Mouse (Mus musculus) cerebellum, adult 9-11 months (tissue): ENCODE data around the gene Map2k1.
"Not testable (repeated sequence)": the region's sequence is repeated elsewhere in the genome, so short reads cannot be mapped to it uniquely, and the experiment has no call there.

Experiments
- DNase-seq: peaks from one replicate; pipeline ENCODE4 v3.0.0; 2022

Map2k1 gene

DNA sequence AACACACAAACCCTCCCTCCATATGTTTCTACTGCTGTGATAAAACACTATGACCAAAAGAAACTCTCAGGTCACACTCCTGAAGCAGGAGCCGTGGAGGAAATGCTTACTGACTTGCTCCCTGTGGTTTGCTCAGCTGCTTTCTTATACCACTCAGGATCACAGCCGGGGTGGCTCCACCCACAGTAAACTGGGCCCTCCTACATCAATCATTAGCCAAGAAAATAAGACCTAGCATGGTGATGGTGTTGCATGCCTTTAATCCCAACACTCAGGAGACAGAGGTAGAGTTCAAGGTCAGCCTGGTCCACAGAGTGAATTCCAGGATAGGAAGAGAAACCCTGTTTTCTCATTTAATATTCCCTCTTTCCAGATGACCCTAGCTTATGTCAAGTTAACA, 53.5 kb downstream of the Map2k1 start:
- no peak for DNase-seq

DNA sequence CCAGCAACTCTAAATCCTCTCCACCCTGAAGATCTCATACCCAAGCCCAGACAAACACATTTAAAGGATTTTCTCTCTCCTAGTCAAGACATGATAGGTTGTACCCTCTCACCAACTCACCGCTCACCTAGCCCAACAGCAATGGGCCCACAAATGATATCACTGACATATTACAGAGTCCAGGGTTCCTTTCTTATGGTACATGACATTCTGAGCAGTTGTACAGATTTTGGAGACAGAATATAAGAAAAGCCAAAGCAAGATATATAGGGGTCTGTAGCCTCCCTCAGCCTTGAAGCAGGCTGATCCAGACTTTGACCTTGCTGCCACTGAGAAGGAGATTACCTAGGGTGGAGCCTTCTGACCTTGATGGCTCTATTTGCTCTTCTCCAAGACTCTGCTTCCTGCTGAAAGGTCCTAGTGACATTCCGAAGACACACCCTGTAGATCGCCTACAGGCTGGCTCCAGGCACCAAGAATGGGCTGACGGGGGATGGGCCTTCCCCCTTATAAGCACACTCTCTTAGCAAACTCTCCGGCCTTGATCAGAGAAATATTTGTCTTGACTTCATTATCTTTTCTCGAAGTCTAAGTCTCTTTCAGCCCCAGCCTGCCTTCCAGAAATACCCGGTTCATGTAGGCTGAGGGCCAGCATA, 54.5 kb downstream of the Map2k1 start:
- DNase-seq = not testable (repeated sequence)

DNA sequence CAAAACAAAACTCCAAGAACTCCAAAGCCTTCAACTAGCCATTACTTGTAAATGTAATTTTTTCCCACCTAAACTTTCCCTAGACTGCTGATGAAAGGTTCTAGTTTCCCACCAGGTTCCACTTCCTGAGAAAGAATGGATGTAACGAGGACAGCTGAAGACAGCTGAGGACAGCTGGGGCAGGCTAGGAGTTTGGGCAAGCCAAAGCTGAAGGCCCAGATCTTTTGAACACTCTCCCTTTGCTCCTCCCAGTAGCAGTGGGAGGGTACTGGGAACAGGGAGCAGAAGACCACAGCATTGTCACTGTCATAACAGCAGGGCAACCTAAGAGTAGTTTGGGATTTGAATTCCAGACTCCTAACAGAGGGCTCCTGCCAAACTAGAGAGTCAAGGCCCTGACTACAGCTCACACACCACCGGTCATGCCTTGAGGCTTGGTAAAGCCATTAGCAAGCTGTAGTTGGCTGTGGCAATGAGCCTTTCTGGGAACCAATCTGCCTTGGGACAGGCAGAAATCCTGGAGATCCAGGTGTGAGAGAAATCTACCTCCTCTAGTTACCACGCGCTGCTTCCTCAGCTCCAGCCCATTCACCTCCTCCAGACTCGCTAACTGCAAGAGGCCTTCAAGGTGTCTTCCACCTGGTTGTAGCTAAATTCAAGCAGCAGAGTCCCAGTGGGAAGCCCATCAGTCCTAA, 55.2 kb downstream of the Map2k1 start:
- no peak for DNase-seq

DNA sequence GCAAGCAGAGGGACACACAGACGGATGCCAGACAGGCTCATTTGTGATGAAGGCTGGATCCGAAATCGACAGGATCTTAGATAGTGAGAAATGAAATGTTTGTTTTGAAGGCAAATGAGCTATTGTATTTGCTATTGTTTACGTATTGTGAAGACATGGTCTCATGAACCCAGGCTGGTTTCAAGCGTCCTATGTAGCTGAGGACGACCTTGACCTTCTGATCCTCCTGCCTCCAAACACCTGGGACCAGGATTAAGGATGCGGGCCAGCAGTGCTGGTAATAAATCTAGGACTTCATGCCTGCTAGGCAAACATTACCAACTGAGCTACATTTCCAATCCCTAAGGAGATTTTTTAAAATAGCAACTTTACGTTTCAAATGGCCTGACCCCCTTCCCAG, 55.9 kb downstream of the Map2k1 start:
- DNase-seq = no peak

DNA sequence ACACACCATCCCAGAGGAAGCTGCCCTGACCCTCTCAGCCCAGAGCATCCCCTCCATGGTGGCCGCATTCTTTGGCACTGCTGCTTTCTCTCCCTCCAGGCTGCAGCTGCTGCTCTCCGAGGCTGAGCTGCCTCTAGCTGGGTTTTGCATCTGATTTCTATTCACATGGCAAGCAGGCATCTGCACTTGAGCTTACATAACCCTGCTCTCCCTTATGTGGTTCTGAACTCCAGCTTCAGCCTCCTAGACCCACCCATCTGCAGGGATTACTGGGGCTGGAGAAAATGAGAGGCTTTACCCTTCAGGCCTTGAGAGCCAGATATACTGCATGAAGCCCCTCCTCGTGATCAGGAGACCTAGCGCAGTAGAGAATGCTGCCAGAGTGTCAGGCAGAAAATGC, 57.9 kb downstream of the Map2k1 start:
- no peak for DNase-seq

DNA sequence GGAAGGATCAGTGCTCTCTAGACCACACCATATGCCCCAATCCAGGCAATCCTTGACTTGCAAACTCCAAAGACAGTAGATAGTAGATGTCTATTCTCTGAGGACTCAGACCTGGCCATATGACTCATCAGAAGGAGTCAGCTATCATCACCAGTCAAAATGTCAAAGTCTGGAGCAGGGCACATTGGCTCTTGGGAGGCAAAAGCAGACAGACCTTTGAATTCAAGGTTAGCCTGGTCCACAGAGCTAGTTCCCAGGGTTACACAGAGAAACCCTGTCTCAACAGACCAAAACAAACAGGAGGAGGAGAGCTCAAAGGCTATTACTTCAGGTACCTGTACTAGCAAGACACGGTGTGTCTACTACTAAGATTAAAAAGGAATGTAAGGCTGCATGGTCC, 59.6 kb downstream of the Map2k1 start:
- no peak for DNase-seq

DNA sequence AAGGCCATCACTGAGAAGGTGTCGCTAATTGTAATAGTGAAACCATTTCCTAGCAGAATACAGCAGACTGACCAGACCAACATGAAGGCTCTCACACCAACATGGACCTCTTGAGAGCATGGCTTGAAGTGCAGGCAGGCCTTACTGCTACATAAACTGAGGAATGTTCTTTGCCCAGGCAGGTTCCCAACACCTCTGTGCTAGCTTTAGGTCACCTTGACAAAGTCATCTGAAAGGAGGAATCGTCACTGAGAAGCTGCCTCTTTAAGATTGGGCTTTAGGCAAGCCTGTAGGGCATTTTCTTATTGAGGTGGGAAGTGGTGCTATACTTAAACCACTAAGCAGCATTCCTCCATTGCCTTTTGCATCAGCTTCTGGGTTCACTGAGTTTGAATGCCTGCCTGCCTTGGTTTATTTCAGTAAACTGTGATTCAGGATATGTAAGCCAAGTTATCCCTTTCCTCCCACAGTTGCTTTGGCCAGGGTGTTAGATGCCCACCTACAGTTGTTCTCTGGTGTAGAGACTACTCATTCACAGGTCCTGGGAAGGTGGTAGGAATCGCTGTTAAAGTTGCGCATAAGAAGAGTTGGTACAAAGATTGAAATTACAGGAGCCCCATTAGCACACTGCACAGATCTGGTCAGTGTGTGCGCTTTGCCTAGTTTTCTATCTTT, 69.1 kb downstream of the Map2k1 start:
- DNase-seq = no peak

DNA sequence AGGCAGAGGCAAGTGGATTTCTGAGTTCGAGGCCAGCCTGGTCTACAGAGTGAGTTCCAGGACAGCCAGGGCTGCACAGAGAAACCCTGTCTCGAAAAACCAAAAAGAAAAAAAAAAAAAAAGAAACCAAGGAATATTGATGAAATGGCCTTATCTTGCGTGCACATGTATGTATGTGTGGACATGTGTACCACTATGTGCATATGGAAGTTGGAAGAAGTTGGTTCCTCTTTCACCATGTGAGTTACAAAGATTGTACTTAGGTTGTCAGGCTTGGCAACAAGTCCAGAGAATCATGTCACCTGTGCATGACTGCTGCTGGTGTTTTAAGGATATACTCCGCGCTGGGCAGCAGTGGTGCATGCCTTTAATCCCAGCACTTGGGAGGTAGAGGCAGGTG, 70.1 kb downstream of the Map2k1 start:
- DNase-seq = not testable (repeated sequence)

DNA sequence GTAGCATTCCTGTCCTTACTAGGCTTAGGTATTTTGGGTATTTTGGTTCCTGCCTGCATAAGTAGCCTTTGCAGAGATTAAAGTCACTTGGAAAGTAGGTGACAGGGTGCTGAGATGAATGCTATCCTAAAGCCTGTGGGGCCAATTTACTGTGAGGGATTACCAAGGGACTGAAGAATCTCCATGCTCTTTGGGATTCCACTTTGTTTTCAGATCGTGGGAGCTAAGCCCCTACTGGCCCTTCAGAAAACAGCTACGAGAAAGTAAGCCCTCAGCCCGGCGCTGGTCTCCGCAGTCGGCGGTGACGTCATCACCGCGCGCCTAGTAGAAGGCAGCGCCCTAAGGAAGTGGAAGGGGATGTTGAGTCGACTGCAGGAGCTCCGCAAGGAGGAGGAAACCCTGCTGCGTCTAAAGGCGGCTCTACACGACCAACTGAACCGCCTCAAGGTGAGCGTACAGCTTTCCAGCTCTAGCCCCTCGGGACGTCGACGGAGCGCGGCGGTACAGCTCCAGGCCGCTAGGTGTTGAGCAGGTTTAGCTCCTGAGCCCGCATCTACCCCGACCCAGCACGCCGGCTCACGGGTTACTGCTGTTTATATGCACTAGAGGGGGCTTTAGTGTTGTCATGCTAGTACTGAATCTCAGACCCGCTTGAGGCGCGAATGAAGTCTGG, 74.3 kb downstream of the Map2k1 start, which contains the start of gene Snapc5:
Gene Snapc5, plus strand, starts transcription at position 301 of the 673 bp plus-strand sequence.
- DNase-seq = peak; percentile 87

DNA sequence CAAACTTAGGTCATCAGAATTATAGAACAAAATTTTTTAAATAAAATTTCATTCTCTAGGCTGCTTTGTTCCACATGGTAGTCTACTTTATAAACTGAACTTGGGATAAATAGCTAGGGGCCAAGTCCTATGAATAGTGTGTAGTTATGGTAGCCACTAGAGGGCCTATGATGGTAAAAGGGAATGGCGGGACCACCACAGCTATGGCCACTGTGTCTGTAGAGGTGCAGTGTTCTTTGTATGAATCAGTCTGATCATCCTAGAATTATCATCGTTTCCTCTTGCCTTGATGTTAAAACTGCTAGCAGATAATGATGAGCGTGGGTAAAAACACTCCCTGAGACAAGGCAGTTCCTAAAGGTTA, 74.8 kb downstream of the Map2k1 start:
- no peak for DNase-seq

DNA sequence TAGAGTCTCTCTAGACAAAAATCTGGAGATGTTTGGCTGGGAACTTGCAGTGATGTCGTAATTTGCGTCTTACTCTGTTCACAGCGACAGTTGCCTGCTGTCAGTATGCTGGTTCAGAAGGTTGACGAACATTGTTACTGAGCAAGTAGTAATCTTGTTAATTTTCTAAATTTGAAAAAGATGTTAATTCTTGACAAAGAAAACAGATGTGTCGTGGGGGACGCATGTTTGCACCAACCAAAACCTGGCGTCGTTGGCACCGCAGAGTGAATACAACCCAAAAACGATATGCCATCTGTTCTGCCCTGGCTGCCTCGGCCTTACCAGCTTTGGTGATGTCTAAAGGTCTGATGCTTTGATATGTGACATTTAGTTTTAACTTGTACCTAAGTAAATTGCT, 78.1 kb downstream of the Map2k1 start:
- DNase-seq = no peak

DNA sequence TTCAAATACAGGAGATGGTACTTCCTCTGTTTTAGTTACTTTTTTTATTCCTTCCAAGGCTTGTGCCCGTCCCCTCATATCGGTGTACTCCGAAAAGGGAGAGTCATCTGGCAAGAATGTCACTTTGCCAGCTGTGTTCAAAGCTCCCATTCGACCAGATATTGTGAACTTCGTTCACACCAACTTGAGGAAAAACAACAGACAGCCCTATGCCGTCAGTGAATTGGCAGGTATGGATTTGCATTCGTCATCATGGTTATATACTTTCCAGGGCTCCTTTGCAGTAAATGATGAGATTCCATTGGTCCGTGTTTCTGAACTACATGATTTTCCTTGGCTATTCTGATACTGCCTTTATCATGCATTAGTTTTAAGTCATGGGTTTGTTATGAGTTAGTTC, 78.7 kb downstream of the Map2k1 start:
- no peak for DNase-seq

DNA sequence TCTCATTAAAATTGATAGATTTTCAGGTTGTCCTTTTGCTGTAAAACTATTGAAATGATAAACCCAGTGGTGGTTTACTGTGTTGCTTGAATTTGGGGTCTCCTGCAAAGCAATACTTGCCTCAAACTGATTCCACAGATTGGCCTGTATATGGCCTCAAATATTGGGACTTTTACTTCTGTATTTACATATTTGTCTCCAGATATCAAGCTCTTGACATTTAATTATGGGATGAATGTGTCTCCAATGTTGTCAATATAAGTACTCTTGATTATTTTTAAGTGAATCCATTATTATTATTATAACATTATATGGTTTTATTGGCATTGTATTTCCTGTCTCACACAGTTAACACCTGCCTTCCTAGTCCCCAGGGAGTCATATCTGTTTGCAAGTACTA, 79.1 kb downstream of the Map2k1 start:
- DNase-seq = no peak

DNA sequence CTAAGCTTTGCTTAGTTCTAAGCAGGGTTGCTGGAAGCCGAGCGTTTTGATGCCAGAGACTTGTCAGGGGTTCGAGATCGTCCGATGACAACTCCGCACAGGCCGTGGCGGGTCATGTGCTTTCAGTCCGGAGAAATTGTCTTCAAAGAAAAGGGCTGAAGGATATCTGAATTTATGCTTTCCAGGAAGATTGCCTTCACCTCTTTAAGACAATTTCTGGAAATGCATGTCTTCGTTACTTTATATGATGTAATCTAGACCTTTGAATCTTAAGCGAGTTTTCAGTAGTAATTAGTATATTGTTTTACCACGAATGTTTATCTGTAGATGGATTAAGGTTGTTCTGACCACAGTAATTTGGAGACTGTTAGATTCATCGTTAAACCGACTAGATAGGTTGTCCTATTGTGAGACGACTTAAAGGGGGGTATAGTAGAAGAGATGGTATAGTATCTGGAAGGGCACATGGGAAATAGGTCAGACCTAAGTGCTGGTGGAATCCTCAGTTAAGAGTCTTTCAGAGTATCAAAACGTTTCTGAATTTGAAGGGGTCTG, 79.7 kb downstream of the Map2k1 start:
- no peak for DNase-seq

DNA sequence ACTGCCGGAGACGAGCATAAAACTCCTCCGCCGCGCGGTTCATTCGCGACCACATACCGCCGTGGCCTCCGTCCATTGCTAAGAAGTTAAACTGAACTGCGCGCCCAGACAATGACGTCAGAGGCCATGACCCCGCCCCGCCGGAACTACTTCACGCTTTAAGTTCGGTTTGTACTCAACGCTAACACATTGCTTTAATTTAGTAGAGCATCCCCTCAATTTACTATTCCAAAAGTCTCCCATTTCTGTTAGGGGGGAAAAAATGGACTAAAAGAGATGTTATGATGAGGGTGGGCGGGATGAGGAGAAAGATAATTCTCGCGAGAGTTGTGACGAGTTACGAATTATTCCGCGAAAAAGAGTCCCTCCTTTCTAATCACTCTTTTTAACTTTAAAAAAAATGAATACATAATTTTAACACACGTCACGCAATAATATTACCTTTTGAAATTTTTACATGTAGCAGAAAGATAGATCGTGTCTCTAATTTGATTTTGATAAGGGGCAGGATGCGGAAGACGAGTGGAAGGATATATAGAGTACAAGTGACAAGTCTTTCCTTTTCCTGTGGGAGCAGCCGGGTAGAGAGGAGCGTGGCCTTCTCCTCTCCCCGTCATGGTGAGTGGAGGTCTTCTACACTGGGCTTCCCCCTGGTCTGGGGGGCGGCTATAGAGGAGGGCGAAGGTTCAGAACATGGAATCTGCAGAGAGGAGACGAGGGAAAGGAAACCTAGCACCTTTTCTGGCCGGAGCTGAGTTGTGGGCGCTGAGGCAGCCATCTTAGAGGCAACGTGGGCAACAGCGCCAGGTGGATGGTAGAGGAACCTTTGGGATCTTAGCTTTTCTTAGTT, 80.4 kb downstream of the Map2k1 start, which contains the start of the genes Zwilch and Rpl4:
Gene Zwilch, minus strand, starts transcription at position 289 of the 850 bp plus-strand sequence.
Gene Rpl4, plus strand, starts transcription at position 560 of the 850 bp plus-strand sequence.
- DNase-seq = peak; percentile 79

DNA sequence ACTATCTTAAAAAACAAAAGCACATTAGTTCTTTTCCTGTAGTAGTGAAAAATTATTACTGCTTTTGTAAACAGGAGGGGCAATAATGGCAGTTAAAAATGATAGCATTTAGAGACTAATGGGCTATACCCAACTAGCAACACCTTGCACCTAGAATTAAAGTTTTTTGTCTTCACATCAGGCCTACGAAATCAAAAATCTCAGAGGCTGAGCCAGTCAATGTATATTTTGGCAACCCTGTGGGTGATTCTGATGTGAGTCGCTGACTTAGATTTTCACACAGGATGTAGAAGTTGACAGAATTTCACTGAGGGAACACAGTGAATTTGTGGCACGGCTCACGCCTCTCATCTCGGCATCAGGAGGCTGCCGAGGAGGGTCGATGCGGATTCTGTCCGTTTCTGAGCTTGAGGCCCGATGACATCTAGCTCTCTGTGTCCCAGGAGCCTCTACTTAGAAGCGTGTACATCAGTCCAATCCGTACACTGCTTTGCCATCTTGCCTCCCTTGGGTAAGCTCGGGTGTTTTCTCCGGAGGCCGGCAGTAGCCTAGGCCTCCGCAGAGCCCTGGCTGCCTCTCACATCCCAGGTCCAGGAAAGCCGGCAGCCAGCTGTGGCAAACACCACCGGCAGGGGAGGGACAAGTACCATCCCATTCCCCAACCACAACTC, 81.2 kb downstream of the Map2k1 start:
- DNase-seq = no peak

DNA sequence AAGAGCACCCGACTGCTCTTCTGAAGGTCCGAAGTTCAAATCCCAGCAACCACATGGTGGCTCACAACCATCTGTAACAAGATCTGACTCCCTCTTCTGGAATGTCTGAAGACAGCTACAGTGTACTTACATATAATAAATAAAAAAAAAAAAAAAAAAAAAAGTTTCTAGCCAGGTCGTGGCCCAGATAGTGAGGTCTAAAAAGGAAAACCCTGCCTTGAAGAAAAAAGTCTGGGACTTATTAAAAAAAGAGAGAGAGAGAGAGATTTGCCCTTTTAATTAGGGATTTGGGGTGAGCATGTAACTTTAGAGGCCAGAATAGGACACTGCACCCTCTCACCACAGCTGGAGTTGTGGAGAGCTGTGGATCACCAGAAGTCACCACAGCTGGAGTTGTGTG, 83.5 kb downstream of the Map2k1 start:
- not testable (repeated sequence) for DNase-seq

DNA sequence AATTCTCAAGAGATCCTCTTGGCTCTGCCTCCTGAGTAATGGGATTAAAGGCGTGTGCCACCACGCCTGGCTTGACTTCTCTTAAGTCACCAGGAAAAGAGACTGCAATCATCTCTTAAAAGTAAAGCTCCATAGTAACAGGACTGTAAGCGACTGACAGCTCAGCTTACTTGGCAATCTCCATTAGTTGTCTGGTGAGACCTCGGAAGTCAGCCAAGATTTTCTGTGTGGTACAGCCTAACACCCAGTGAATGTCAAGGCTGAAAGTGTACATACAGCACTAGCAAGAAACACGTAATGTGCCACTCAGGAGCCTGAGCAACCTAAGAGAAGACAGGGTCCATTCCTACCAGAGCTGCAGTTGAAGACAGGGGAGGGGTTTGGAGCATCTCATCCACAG, 93.0 kb downstream of the Map2k1 start:
- no peak for DNase-seq

DNA sequence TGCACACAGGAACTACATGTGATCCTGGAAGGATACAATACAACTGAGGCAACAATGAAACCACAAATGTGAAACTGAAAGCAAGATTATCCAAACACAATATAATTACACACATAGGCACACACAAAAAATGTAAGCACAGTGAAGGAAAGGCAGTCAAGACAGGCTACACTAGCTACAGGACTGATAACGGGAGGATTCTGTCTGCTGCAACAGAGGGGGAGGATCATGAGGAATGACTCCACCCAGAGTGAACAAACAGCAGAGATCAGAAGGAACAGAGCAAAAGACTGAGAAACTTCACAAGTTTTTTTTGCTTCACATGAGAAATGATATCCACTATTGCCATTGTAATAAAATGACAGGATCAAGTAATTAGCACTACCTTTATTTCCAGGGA, 96.8 kb downstream of the Map2k1 start:
- no peak for DNase-seq

DNA sequence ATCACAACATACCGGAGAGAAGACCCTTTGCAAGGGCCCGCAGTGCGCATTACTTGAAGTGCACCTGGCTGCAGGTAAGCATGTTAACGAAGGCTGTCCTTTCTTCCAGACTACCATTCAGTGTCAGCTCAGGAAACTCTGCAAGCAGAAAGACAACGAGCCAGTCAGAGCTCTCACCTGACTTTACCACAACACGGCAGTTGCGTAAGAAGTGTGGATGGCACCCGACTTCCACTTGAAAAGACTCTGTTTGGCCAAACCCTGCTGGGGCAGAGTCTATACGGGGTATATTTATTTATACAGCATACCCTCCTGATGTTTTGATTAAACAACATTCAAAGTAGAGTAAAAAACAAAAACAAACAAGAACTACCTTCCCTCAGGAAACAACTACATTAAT, 113.6 kb downstream of the Map2k1 start:
- DNase-seq = no peak

DNA sequence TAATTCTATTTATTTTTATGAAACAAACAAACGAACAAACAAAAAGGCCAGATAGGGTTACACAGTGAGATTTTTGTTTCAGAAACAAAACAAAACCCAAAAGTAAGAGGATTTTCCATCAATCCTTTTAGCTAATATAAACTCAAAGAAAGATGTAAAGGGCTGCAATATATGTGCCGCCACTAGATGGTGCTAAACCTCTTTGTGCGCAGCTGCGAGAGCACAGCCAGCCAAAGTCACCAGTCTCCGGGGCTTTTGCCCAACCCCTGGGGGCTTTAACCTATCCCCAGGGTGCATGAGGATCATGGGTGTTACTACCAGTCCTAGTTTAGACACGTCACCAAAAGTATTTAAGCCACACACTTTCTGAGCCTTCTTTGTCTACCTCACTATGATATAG, 114.5 kb downstream of the Map2k1 start:
- peak; percentile 10 for DNase-seq
